Mouse (Mus musculus): ENCODE measurements around the gene Lars2. TPM values are rescaled to one million over a fixed set of nuclear protein-coding genes. Genes with fewer than 3 reads are reported as not detected.
"Not testable (repeated sequence)": the region's sequence is repeated elsewhere in the genome, so short reads cannot be mapped to it uniquely, and the experiment has no call there.

Lars2 gene
- polyA plus RNA-seq, 1 experiment, result 617 TPM

DNA sequence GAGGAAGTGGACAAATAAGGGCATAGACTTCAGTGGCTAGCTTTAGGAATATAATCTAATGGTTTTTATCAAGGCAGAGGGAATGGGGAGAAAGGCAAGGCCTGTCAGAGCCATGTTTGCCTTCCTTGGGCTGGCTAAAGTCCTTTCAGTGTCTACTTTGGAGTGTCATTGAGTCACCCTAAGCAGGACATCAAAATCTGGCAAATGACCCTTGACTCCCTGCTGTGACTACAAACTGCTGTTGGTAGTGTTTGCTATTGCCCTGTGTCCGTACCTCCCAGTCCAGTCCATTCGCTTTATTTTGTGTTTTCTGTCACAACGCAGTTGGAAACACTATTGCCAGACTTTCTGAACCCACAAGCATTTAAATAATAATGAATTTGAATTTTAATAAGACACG, 63.1 kb downstream of the Lars2 start:
- Histone ChIP-seq H3K27me3 (ENCODE audit: control insufficient read depth, insufficient read depth, low read length) (no peaks in the 10 kb centered on the region), H3K27ac (ENCODE audit: insufficient read depth, low read length) (no peak overlapping the region), H3K4me3 (ENCODE audit: extremely low read depth, insufficient read depth, insufficient read length) (no peak overlapping the region), H3K4me1 (ENCODE audit: control insufficient read depth, insufficient read depth, insufficient read length) (no peaks in the 10 kb centered on the region), H3K36me3 (ENCODE audit: control insufficient read depth, insufficient read depth, low read length) (peaks cover 4% of the 10 kb centered on the region)
- DNase-seq (ENCODE audit: low read depth in 1 of 2, low spot score in 2 of 2), result no peak
- no peak for TF ChIP-seq CTCF (IDR thresholded peaks at IDR 0.05; ENCODE audit: extremely low read depth, insufficient read depth, insufficient read length, insufficient replicate concordance)
- TF ChIP-seq POLR2A (IDR thresholded peaks at IDR 0.05; ENCODE audit: low read depth, low read length), result no peak
- WGBS, result 95% methylated on average over 4 of the region's 4 CpGs

DNA sequence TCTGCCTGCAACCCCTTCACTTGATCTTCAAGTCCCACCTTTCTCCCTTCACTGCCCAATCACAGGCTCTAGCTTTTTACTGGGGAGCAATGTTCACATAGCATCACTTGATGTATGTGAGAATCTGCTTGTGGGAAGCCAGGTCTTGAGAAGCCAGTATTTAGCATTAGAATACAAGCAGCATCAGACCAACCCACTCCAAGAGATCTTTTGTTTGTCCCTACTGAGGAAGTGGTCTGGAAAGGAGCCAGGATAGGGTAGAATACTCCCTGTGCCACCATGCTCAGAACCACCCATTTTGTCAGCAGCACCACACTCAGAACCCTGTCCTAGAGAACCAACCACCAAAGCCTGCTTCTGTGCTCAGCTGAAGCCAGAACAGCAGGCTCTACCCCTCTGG, 64.2 kb downstream of the Lars2 start:
- Histone ChIP-seq H3K27me3 (ENCODE audit: control insufficient read depth, insufficient read depth, low read length) (no peaks in the 10 kb centered on the region), H3K4me3 (ENCODE audit: extremely low read depth, insufficient read depth, insufficient read length) (no peak overlapping the region), H3K36me3 (ENCODE audit: control insufficient read depth, insufficient read depth, low read length) (peaks cover 4% of the 10 kb centered on the region), H3K27ac (ENCODE audit: insufficient read depth, low read length) (no peak overlapping the region), H3K4me1 (ENCODE audit: control insufficient read depth, insufficient read depth, insufficient read length) (no peaks in the 10 kb centered on the region)
- TF ChIP-seq CTCF (IDR thresholded peaks at IDR 0.05; ENCODE audit: extremely low read depth, insufficient read depth, insufficient read length, insufficient replicate concordance), result no peak
- no peak for DNase-seq (ENCODE audit: low read depth in 1 of 2, low spot score in 2 of 2)

- TF ChIP-seq CTCF (IDR thresholded peaks at IDR 0.05; ENCODE audit: extremely low read depth, insufficient read depth, insufficient read length, insufficient replicate concordance) (no peak), POLR2A (IDR thresholded peaks at IDR 0.05; ENCODE audit: low read depth, low read length) (no peak)
- no peaks in the 10 kb centered on the region for H3K4me1 ChIP-seq (ENCODE audit: control insufficient read depth, insufficient read depth, insufficient read length)
- DNase-seq (ENCODE audit: low read depth in 1 of 2, low spot score in 2 of 2), result no peak
- no peak overlapping the region for H3K4me3 ChIP-seq (ENCODE audit: extremely low read depth, insufficient read depth, insufficient read length)
- no peaks in the 10 kb centered on the region for H3K27me3 ChIP-seq (ENCODE audit: control insufficient read depth, insufficient read depth, low read length)
- H3K36me3 ChIP-seq (ENCODE audit: control insufficient read depth, insufficient read depth, low read length), result peaks cover 11% of the 10 kb centered on the region
- 89% methylated on average over 2 of the region's 2 CpGs for WGBS
- no peak overlapping the region for H3K27ac ChIP-seq (ENCODE audit: insufficient read depth, low read length)
These were observed 71.5 kb downstream of the Lars2 start for GRCm38 (mm10) chr9:123438223-123438622.

GRCm38 (mm10) chr9:123440230-123441058, 73.7 kb downstream of the Lars2 start:
- H3K4me3 ChIP-seq (ENCODE audit: extremely low read depth, insufficient read depth, insufficient read length), result no peak overlapping the region

GRCm38 (mm10) chr9:123447101-123447500, 80.4 kb downstream of the Lars2 start:
- not testable (repeated sequence) for H3K27ac ChIP-seq (ENCODE audit: insufficient read depth, low read length); DNase-seq (ENCODE audit: low read depth in 1 of 2, low spot score in 2 of 2); H3K36me3 ChIP-seq (ENCODE audit: control insufficient read depth, insufficient read depth, low read length); H3K27me3 ChIP-seq (ENCODE audit: control insufficient read depth, insufficient read depth, low read length); H3K4me1 ChIP-seq (ENCODE audit: control insufficient read depth, insufficient read depth, insufficient read length); H3K4me3 ChIP-seq (ENCODE audit: extremely low read depth, insufficient read depth, insufficient read length)
- 97% methylated on average over 3 of the region's 3 CpGs for WGBS

More at GRCm38 (mm10) chr9:123440230-123441058, 73.7 kb downstream of the Lars2 start:
- H3K27me3 ChIP-seq (ENCODE audit: control insufficient read depth, insufficient read depth, low read length), result no peaks in the 10 kb centered on the region
- whole genome bisulfite sequencing, result 78% methylated on average over 5 of the region's 5 CpGs
- DNase-seq (ENCODE audit: low read depth in 1 of 2, low spot score in 2 of 2), result no peak
- H3K4me1 ChIP-seq (ENCODE audit: control insufficient read depth, insufficient read depth, insufficient read length), result no peaks in the 10 kb centered on the region
- H3K27ac ChIP-seq (ENCODE audit: insufficient read depth, low read length), result no peak overlapping the region
- TF ChIP-seq CTCF (IDR thresholded peaks at IDR 0.05; ENCODE audit: extremely low read depth, insufficient read depth, insufficient read length, insufficient replicate concordance) (no peak), POLR2A (IDR thresholded peaks at IDR 0.05; ENCODE audit: low read depth, low read length) (no peak)
- peaks cover 11% of the 10 kb centered on the region for H3K36me3 ChIP-seq (ENCODE audit: control insufficient read depth, insufficient read depth, low read length)

- H3K4me3 ChIP-seq (ENCODE audit: extremely low read depth, insufficient read depth, insufficient read length), result no peak overlapping the region
- H3K36me3 ChIP-seq (ENCODE audit: control insufficient read depth, insufficient read depth, low read length), result no peaks in the 10 kb centered on the region
- no peaks in the 10 kb centered on the region for H3K27me3 ChIP-seq (ENCODE audit: control insufficient read depth, insufficient read depth, low read length)
- no peaks in the 10 kb centered on the region for H3K4me1 ChIP-seq (ENCODE audit: control insufficient read depth, insufficient read depth, insufficient read length)
- DNase-seq (ENCODE audit: low read depth in 1 of 2, low spot score in 2 of 2), result no peak
- no peak for TF ChIP-seq CTCF (IDR thresholded peaks at IDR 0.05; ENCODE audit: extremely low read depth, insufficient read depth, insufficient read length, insufficient replicate concordance)
- no peak for TF ChIP-seq POLR2A (IDR thresholded peaks at IDR 0.05; ENCODE audit: low read depth, low read length)
- H3K27ac ChIP-seq (ENCODE audit: insufficient read depth, low read length), result no peak overlapping the region
These were observed 81.9 kb downstream of the Lars2 start for GRCm38 (mm10) chr9:123448594-123448993.

DNA sequence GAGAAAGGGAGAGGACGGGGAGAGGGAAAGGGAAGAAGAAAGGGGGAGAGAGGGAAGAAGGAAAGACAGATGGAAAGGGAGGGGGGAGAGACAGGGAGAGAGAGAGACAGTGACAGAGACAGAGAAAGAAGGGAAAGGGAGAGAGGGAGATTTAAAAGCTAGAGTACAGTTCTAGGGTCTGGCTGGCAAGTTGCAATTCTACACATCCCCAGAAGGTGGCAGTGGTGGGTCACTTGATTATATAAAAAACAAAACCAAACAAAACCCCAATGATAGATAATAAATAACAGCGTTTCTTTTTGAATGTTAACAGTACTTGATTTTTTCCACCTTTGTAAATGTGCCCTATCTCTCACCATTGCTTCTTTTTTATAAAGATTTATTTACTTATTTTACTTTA, 83.4 kb downstream of the Lars2 start:
- Histone ChIP-seq H3K27ac (ENCODE audit: insufficient read depth, low read length) (no peak overlapping the region), H3K4me3 (ENCODE audit: extremely low read depth, insufficient read depth, insufficient read length) (no peak overlapping the region), H3K27me3 (ENCODE audit: control insufficient read depth, insufficient read depth, low read length) (no peaks in the 10 kb centered on the region), H3K36me3 (ENCODE audit: control insufficient read depth, insufficient read depth, low read length) (peaks cover 2% of the 10 kb centered on the region; the same call in 1 of the 2 replicates), H3K4me1 (ENCODE audit: control insufficient read depth, insufficient read depth, insufficient read length) (no peaks in the 10 kb centered on the region)
- WGBS, result 45% methylated on average over 2 of the region's 2 CpGs
- peak; percentile 11 to 51 for DNase-seq (ENCODE audit: low read depth in 1 of 2, low spot score in 2 of 2)
- TF ChIP-seq CTCF (IDR thresholded peaks at IDR 0.05; ENCODE audit: extremely low read depth, insufficient read depth, insufficient read length, insufficient replicate concordance) (peak; percentile 54; the same call in 1 of the 2 replicates), POLR2A (IDR thresholded peaks at IDR 0.05; ENCODE audit: low read depth, low read length) (no peak)

Measured in spleen, adult 2 months (tissue).